9 mouse cellular contexts compared by ENCODE assay signal in genomic region chr5:149264405-149264804, GRCm38 (mm10). TPM values are rescaled to one million over a fixed set of nuclear protein-coding genes. Genes with fewer than 3 reads are reported as not detected.
DNase-seq lines count a peak whose midpoint lies in the region; ATAC-seq lines count a peak whose summit lies in the region.
"Had no signal": no experiment of that assay in that cellular context is flagged by ENCODE, and none has a peak within 500 bp of the region (broad histone marks: within the 10 kb centered on the region; RNA-seq: fewer than 3 reads in every experiment).

Gene Alox5ap (plus strand): TSS chr5:149264767.

- ATAC-seq in liver, embryonic 12.5 days = no peak
- ATAC-seq in frontal cortex, adult (ENCODE audit: low TSS enrichment) = no peak

- no peak for DNase-seq in adrenal gland, adult 18-20 months (ENCODE audit: low spot score in 2 of 2)
- no peak for DNase-seq in adrenal gland, postnatal 14 days
- DNase-seq in layer of hippocampus, adult 18-20 months (ENCODE audit: low spot score in 2 of 2) = no peak
- DNase-seq in layer of hippocampus, adult 9-10 months (ENCODE audit: low spot score) = no peak
- no peak for DNase-seq in embryonic facial prominence, embryonic 10.5 days (ENCODE audit: low spot score)
- DNase-seq in right cerebral cortex, postnatal 4 days = no peak
- DNase-seq: gastrocnemius, postnatal 36 days had no signal

- no peaks in the 10 kb centered on the region for H3K27me3 ChIP-seq in embryonic facial prominence, embryonic 10.5 days (replicated peaks; ENCODE audit: low read depth, poor library complexity, severe bottlenecking)
- H3K27me3 ChIP-seq in liver, embryonic 12.5 days (replicated peaks) = no peaks in the 10 kb centered on the region

- peak within 1 kb of the TSS; percentile 27 for H3K4me2 ChIP-seq in liver, embryonic 12.5 days

- no peak within 1 kb of the TSS for H3K4me3 ChIP-seq in embryonic facial prominence, embryonic 10.5 days
- H3K4me3 ChIP-seq in liver, embryonic 12.5 days = 0 out of 2 replicates have a peak within 1 kb of the TSS, but pooled peaks have one; percentile 14

- H3K9me3 ChIP-seq in embryonic facial prominence, embryonic 10.5 days = no peaks in the 10 kb centered on the region
- H3K9me3 ChIP-seq in liver, embryonic 12.5 days (replicated peaks) = no peaks in the 10 kb centered on the region

- no peak within 1 kb of the TSS for H3K9ac ChIP-seq in liver, embryonic 12.5 days

- no peaks in the 10 kb centered on the region for H3K36me3 ChIP-seq in embryonic facial prominence, embryonic 10.5 days (replicated peaks)
- H3K36me3 ChIP-seq in liver, embryonic 12.5 days = no peaks in the 10 kb centered on the region

- H3K4me1 ChIP-seq in embryonic facial prominence, embryonic 10.5 days = peaks cover 12% of the 10 kb centered on the region
- peaks cover 18% of the 10 kb centered on the region for H3K4me1 ChIP-seq in liver, embryonic 12.5 days

- H3K27ac ChIP-seq in embryonic facial prominence, embryonic 10.5 days (replicated peaks) = peak within 1 kb of the TSS; percentile 2; the same call in 1 of the 2 replicates
- H3K27ac ChIP-seq in liver, embryonic 12.5 days = peak within 1 kb of the TSS; percentile 42; the same call in 1 of the 2 replicates

- 58% methylated on average over 4 of the region's 4 CpGs for WGBS in embryonic facial prominence, embryonic 10.5 days
- 27% methylated on average over 4 of the region's 4 CpGs for WGBS in liver, embryonic 12.5 days (ENCODE audit: insufficient replicate concordance)

RNA-seq across cellular contexts. Expression of gene Alox5ap, which starts in this region (rescaled TPM):
- 10 to 100 TPM; 22.0 to 26.3 TPM for total RNA-seq in adrenal gland, adult 18-20 months (2021)
- total RNA-seq in adrenal gland, postnatal 14 days (2021) = 7.8 and 17.6 TPM in 2 replicates
- 10 to 100 TPM; 11.5 to 12.0 TPM for total RNA-seq in layer of hippocampus, adult 18-20 months (2021)
- polyA plus RNA-seq in embryonic facial prominence, embryonic 10.5 days (2016; fragmentation: Nextera tagmentation; extraction: Ambion mirVana) = 5.5 and 5.8 TPM in 2 replicates
- 17.9 and 18.6 TPM in 2 replicates for polyA plus RNA-seq in liver, embryonic 12.5 days (2016; fragmentation: Nextera tagmentation; extraction: Ambion mirVana)
